Mouse (Mus musculus) embryonic fibroblast, embryonic 13.5 days (primary cell): ENCODE data around the gene Zfp1.

Source experiments
- CTCF ChIP-seq: IDR thresholded peaks from 2 replicates; pipeline ENCODE4 v1.5.1; 2011; ENCODE audit warnings: mild to moderate bottlenecking, control low read depth, low read length, moderate library complexity, borderline replicate concordance; ENCODE audit not compliant: insufficient read depth
- POLR2A ChIP-seq: IDR thresholded peaks from 2 replicates; pipeline ENCODE4 v1.6.1; 2011; ENCODE audit warnings: low read depth, mild to moderate bottlenecking, control low read depth, low read length, moderate library complexity

DNA sequence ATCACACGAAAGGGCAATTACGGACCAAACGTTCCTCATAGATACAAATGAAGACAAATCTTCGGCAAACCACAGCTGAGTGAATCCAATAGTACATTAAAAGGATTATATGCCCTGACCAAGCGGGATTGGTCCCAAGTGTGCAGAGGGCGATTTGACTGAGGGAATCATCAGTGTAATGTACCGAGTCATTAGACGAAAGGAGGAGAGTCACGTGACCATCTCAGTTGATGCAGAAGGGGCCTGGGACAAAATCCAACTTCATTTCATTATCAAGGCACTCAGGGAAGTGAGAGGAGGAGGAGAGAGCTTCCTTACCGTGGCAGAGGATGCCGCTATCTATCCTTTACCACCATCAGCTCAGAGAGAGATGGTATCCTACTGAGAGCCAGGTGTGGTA, 38.0 kb downstream of the Zfp1 start:
- no peak for TF ChIP-seq POLR2A
- TF ChIP-seq CTCF = no peak
